Mouse (Mus musculus) heart, postnatal 14 days (tissue): ENCODE measurements around the gene Rasal3. TPM values are rescaled to one million over a fixed set of nuclear protein-coding genes. Genes with fewer than 3 reads are reported as not detected.

Experiments used
- DNase-seq, 2 experiments: peaks; one replicate each; pipeline ENCODE4 v3.0.0; 2021 to 2022
- intact Hi-C: fragments of 180-260 bp; cut with DNase I; formaldehyde crosslinking; loops from one replicate; pipeline ENCODE4 v1.15.1; 2025
- long read RNA-seq, 2 experiments: library from polyadenylated mRNA; stranded (forward); transcript quantifications; one replicate each; pipeline ENCODE4 v2.0.0; 2021
- total RNA-seq, 2 experiments: library from RNA; stranded (reverse); gene quantifications; 2 replicates each; pipeline ENCODE4 v1.2.3; 2021

Gene Rasal3
- 1 to 10 TPM; 1.3 to 4.7 TPM for total RNA-seq
- long read RNA-seq, experiment 1, partial matches to known transcripts = 0 of 5 reads
- long read RNA-seq, experiment 1, other reads (novel, unspliced or antisense) = 2 of 5 reads
- long read RNA-seq, experiment 2, partial matches to known transcripts = 0 of 1 reads
- long read RNA-seq, experiment 2, other reads (novel, unspliced or antisense) = 0 of 1 reads

GRCm38 (mm10) chr17:32403417-32403816, at the start of gene Rasal3:
Rasal3 (minus strand) TSS chr17:32403583.
- intact Hi-C loops = no loop called here
- DNase-seq = no peak

- peak; percentile 13 to 34 for DNase-seq
- intact Hi-C loops = no loop called here
Measured at GRCm38 (mm10) chr17:32452482-32452881, 49.1 kb upstream of the Rasal3 start, which contains the start of gene Cyp4f39. Cyp4f39 (plus strand) TSS chr17:32452723.

GRCm38 (mm10) chr17:32450844-32451537, 47.6 kb upstream of the Rasal3 start:
- no peak for DNase-seq
- intact Hi-C loops = no loop called here

DNA sequence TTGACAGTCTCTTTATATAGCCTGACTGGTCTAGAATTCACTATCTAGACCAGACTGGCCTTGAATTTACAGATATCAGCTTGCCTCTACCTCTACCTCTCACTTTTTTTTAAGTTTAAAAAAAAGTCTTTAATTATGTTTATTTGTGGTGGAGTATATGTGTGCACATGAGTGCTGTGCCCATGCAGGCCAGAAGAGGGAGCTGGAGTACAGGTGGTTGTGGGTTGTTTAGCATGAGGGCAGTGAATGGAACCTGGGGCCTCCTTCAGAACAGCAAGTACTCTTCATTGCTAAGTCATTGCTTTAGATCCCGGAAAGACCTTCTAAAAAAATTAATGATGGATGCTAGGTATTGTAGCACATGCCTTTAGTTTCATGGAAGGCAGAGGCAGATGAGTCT, 45.7 kb upstream of the Rasal3 start:
- intact Hi-C loops = no loop called here
- no peak for DNase-seq

DNA sequence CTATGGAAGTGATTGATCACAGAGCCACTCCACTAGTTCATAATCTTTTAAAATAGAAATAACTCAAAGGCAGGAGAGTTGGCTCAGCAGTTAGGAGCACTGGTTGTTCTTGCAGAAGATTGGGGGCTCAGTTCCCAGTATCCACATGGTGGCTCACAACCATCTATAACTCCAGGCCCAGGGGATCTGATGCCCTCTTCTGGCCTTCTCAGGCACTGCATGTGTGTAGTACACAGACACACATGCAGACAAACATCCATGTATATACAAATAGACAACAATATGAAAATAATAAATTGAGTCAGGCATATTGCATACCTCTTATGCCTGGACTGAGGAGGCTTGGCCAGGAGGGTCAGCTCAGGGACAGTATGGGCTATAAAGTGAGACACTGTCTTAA, 43.8 kb upstream of the Rasal3 start:
- no peak for DNase-seq
- intact Hi-C loops = no loop called here

- peak; percentile 42 to 60 for DNase-seq
- intact Hi-C loops = no loop called here
Measured at GRCm38 (mm10) chr17:32445016-32445415, 41.6 kb upstream of the Rasal3 start.

- intact Hi-C loops = no loop called here
- DNase-seq = no peak
Measured at GRCm38 (mm10) chr17:32443245-32443644, 39.9 kb upstream of the Rasal3 start.

DNA sequence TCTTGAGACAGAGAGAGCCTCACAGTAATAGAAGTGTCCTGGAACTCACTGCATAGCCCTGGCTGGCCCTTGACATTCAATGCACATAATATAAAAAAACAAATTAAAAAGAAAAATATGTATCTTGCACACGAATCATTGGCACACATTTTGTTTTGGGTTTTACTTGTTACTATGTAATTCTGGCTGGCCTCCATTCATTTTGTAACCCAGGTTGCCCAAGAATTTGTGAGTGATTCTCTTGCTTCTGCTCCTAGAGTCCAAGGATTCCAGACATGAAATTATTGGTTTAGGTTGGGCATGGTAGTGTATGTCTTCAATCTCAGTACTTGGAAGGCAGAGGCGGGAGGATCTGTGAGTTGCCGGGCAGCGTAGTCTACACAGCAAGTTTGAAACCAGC, 33.7 kb upstream of the Rasal3 start:
- DNase-seq = no peak
- intact Hi-C loops = no loop called here

DNA sequence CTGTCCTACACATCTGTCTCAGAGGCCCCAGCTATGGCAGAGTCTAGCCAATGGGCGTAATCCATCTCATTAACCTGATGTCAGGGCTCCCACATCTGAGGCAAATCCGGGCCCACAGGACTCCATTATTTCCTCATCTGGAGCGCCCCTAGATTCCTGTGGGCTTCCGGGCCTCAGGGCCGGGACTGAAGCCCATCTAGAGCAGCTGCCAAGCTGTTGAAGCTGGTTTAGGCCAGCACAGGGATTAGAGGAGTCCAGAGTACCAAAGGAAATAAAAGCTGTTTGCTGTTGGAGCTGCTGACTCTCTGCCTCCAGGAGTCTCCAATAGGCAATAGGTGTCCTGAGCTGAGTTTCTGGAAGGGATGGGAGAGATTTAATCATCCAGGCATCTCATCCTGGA, 31.8 kb upstream of the Rasal3 start:
- intact Hi-C loops = no loop called here
- DNase-seq = peak in 1 of 2 experiments; percentile 11

- intact Hi-C loops = no loop called here
- peak; percentile 43 to 44 for DNase-seq
Measured at GRCm38 (mm10) chr17:32434324-32434723, 30.9 kb upstream of the Rasal3 start.

GRCm38 (mm10) chr17:32431972-32432371, 28.6 kb upstream of the Rasal3 start:
- intact Hi-C loops = loop anchor here (1.0 kb wide), 1 partner anchor 83 kb away; no protein-coding TSS in a partner anchor
- DNase-seq = no peak

DNA sequence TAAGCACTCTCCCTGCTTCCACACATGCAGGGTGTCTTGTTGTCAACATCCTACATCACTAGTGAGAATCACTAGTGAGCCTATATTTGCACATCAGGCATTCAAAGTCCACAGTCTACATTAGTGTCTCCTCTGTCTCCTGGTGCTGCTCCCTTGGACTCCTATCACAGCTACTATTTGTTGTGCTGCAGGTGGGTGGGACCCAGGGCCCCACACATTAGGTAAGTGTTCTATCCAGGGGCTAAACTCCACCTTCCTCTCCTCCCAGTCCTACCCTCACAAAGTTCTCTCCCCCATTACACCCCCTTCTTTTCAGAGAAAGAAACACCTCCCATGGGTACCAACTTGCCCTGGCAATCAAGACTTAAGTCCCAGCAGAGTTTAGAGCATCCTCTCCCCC, 23.2 kb upstream of the Rasal3 start:
- no peak for DNase-seq
- intact Hi-C loops = no loop called here

DNA sequence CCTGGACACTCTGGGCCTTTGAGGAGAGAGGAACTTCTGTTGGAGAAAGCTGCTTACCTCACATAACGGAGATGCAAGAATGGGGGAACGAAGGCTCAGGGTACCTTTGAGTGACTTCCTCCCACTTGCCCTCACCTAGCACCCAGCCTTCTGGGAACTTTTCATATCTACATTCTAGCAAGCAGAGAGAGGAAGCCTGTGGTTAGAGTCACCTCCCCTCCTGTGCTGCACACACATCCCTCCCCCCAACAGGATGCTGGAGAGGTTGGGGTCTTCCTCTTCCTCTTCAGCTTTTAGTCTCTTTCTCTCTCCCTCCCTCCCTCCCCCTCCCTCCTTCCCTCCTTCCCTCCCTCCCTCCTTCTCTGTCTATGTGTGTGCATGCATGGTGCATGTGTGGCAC, 20.7 kb upstream of the Rasal3 start, which contains the start of gene Pglyrp2:
TSS of gene Pglyrp2 (minus strand) at position 134 of the 400 bp plus-strand sequence.
- intact Hi-C loops = no loop called here
- no peak for DNase-seq

DNA sequence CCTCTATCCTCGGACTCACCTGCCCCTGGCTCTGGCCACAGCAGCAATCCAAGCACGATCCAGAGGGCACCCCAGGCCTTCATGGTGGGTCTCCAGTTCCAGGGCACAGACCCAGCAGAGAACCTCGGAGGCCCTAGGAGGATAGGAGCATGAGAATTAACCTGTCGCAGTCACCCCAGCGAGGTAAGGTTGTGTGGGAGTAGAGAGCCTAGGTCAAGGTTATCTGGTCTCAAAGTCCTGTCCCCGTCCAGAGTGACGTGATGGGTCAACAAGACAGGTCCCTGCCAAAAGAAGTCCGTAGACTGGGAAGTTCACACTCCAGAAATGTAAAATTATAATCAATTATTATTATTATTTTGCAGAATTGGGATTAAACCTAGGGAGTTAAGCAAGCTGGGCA, 17.4 kb upstream of the Rasal3 start:
- intact Hi-C loops = no loop called here
- no peak for DNase-seq

GRCm38 (mm10) chr17:32419989-32420388, 16.6 kb upstream of the Rasal3 start:
- DNase-seq = no peak
- intact Hi-C loops = no loop called here

GRCm38 (mm10) chr17:32416771-32417170, 13.4 kb upstream of the Rasal3 start:
- intact Hi-C loops = no loop called here
- DNase-seq = no peak

DNA sequence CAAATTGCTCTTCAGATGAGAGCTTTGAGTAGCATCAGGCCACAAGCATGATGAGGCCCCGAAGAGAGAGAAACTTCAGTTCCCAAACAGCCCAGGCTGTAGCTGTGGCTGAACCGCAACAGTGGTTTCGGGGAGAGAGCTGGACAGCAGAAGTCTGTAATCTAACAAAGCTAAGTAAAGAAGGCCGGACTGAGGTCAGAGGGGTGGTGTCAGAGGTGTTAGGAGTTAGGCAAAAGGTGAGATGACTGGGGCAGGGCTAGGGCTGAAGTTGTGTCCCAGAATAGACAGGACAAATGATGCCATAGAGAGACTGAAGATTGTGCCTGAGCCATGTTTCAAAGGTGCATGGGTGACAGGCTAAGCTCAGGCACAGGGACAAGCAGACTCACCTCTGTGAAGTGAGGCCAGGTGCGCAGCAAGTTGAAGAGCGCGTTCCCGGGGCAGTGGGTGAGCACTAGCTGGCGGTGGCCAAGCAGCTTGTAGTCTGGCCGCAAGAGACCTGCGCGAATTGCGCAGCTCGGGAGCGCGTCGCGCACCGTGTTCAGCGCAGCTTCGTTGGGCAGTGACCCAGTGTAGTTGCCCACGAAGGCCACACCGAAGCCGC, 12.1 kb upstream of the Rasal3 start:
- DNase-seq = no peak
- intact Hi-C loops = no loop called here

GRCm38 (mm10) chr17:32411898-32412297, 8.5 kb upstream of the Rasal3 start:
- intact Hi-C loops = no loop called here
- no peak for DNase-seq

DNA sequence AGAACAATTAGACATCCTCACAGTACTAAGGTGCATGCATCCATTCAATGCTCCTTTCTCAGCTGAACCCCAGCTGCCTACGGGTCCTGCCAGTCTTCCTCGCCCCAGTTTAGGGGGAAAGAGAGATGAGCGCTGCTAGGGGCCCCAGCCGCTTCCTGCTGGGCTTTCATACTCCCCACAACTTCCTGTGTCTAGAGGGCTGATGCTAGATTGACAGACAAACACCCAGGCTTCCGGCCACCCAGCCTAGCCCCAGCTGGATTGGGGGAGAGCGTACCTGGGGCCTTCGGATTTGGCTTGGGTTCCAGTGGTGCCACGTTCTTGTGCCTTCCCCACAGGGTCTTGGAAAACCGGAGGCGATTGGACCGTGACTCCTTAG, 615 bp downstream of the Rasal3 start:
- intact Hi-C loops = no loop called here
- DNase-seq = no peak

- DNase-seq = no peak
- intact Hi-C loops = no loop called here
Measured at GRCm38 (mm10) chr17:32402011-32402778, 1.2 kb downstream of the Rasal3 start.

- DNase-seq = no peak
- intact Hi-C loops = no loop called here
Measured at GRCm38 (mm10) chr17:32396266-32396665, 7.1 kb downstream of the Rasal3 start.
